Mouse (Mus musculus) frontal cortex, postnatal 25 days (tissue): ENCODE measurements around the gene Mmd.

Experiments
- DNase-seq, 2 experiments: peaks; one replicate each; pipeline ENCODE4 v3.0.0; 2022; ENCODE audit warnings: low spot score in 2 of 2

The Mmd gene

DNA sequence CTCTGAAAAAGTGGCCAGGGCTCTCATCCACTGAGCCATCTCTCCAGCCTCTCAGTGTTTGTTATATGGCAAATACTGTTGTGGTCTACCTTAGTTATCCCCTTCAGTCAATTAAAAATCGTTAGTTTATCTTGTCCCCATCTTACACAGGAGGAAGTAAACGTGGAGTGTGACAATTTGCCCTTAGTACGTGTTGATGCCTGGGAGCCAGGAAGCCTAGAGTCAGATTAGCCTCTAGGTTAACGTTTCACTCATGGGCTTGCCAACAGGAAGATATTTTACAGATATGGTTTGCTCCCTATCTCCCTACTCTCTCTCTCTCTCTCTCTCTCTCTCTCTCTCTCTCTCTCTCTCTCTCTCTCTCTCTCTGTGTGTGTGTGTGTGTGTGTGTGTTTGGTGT lies 33.9 kb downstream of the Mmd start:
- no peak for DNase-seq

DNA sequence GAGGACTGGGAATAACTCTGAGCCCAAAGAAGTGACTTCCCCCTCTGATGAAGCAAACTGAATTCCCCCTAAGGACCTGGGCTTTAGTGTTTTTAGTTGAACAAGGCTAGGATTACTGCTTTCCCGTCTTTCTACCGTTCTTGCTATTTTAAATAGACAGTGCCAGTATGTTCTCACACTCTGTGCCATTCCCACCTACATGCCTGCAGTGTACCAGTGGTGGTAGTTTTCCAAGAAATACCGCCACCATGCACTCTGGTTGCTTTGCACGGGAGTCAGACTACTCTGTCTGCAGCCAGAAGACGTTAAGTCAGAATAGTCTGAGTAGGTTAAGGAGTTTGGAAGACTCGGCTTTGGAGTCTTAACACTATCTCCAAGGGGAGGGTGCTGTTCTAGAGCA lies 34.3 kb downstream of the Mmd start:
- no peak for DNase-seq

DNA sequence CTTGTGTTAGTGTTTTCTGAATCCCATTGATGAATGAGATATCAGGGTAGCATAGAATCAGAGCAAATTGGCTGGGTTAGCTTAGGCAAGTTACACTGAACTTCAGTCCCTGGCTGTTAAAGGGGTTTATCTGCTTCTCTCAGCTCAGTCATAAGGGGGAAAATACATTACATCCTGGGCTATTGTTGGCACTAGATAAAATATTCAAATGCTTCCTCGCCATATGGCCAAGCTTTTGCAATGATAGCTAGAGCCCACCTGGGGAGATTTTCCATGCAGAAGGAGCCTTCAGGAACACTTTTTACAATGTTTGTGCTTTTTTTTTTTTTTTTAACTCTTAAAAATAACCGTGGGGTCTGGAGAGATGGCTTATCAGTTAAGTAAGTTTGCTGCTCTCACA lies 34.8 kb downstream of the Mmd start:
- no peak for DNase-seq

DNA sequence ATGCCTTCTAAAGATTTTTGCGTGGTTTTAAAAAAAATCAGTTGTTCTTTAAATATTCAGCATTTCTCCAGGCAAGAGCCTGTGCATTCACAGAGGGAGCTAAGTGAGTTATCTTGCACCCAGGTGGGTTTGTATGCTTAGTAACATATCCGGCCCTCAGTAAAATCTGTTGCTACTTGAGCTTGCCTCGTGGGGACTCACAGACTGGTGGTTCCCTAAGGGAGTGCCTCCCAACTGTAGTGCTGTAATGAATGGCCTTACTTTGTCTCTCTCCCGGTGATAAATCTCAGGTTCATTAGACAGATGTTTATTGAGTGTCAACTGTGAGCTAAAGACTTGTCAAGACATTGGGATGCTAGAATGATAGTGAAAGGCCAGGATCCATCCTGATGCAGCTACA lies 35.4 kb downstream of the Mmd start:
- no peak for DNase-seq

DNA sequence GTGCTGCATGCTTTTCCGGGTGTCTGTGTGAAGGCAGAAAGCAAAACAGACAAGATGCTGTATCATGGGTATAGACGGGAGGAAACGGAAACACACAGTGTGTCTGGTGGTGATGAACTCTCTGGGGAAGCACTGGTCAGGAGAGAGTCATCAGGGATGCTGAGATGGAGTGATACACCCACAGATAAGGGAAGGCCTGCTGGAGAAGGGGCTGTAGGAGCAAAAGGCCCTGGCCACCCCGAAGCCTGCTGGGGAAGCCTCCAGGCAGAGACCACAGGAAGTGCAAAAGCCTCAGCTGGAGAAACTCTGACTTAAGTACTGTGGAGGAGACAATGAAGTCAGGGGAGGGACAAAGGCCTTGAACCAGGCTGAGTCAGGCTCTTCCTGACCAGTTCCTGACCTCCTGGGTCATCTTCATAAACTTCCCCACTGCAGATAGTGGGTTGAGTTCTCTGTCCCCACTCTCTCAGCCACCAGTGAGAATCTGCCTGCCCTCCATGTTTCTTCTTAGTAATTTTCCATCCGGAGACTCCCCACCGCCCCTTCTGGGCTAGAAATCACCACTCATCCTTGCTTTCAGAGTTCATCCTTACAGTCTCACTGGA lies 37.4 kb downstream of the Mmd start:
- DNase-seq = no peak

DNA sequence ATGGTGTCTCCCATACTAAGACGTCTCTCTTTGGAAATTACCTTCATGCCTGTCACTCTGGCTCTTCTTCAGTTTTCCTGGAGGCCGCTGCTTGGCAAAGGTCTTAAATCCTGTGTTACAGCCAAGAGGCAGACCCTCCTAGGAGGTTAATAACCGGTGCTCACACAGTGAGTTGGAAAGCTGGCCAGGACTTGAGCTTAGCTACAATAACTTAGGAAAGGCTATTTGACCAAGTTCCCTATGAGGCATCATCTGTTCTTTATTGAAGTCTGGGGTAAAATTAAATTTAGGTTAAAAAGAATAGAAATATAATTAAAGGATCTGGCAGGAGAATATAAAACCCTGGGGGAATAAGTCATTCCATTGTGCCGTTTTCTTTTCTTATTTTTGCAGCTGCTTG lies 41.9 kb downstream of the Mmd start:
- no peak for DNase-seq

DNA sequence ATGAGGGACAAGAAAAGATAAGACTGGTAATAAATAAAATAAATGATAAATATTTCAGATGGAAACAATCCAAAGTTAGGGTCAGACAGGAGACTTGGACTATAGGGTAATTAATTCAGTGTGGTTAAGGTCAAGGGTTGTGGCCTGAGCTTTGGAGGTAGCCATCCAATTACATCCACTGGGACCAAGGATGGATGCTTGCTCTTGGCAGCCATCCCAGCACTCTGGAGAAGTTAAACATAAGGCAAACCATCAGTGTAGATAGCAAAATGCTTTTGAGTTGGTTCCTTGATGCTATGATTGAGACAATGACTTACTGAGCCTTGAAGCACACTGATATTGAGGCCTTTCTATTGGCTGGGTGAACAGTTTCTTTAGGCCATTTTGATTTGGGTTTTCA lies 43.5 kb downstream of the Mmd start:
- no peak for DNase-seq

DNA sequence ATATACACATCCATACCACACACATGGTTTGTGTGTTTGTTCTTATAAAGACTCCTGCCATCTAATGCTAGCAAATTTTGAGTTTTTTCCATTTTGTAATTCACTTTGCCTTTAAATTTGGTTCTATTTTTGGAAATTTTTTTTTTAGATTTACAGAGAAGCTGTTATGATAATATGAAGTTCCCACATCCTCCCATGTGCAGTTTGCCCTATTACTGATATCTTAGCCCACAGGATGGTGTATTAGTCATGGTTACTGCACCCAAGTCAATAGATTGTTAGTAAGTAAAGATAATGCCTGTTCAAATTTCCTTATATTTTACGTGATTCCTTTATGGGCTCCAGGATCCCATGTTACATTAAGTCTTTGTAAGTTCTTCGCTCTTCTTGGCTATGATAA lies 45.4 kb downstream of the Mmd start:
- no peak for DNase-seq

DNA sequence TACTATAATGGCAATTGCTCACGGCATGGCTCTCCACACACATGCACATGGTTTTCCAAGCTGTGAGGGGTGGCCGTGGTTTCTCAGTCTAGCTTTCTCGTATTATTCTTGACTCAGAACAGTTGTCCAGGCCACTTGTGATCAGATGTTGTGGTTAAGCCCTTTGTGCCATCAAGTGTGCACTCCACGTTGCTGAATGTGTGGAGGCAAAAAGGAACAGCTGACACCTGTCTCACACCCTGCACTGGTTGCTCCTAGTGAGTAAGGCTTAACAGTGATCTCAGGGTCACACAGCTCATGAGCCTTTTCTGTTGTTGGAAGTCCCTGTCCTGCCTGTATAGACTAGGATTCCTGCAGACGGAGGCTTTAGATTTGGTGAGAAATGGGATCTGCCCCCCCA lies 56.8 kb downstream of the Mmd start:
- DNase-seq = no peak

DNA sequence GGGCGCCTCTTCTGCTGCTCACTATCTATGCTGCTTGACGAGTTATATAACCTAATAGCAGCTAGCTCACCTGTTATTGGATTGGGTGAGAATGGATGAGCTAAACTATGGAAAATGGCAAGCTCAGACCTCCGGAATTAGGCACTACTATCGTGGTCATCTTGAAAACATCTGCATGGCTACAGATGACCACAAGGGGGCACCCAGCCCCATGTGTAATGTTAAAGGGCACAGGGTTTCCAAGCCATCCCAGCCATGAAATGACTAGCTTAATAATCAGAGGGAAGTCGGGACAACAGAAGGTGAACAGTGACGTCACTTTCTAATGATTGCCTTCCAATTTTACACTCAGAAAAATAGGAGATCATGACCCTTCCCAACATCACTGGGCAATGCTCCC lies 57.7 kb downstream of the Mmd start:
- peak in 1 of 2 experiments; percentile 22 for DNase-seq

DNA sequence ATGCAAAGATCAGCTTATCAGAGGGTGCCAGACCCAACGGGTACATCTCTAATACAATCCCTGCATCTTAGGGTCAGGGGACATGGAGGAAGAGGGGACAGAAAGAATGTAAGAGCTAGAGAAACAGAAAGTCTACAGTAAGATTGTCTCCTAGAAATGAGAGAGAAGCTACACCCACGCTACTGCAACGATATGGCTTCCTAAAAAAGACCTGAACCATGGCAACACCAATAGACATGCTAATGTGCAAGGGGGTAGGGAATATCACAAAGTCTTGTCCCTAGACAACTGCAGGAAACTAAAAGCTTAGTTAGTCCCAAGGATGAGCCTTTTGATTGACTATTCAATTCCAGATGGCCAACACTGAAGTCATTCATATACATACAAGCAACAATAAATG lies 65.3 kb downstream of the Mmd start:
- DNase-seq = no peak

DNA sequence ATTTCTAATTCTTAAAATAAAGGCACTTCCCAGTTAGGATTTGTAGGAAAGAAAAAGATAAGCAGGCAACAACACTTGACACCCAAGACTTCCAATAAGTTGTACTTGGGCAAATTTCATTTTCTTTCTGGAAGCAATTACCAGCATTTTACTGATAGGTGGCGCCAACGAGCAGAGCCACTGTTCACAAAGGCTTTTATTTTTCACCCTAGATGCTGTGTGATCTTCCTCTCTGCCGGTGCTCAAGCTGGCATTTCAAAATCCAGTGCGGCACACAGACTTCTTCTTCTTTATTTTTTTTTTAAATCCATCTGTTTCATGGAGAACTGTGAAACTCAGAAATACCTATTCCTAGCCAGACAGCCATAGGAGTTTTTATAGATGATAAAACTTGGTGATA lies 68.2 kb downstream of the Mmd start:
- peak; percentile 43 to 53 for DNase-seq

DNA sequence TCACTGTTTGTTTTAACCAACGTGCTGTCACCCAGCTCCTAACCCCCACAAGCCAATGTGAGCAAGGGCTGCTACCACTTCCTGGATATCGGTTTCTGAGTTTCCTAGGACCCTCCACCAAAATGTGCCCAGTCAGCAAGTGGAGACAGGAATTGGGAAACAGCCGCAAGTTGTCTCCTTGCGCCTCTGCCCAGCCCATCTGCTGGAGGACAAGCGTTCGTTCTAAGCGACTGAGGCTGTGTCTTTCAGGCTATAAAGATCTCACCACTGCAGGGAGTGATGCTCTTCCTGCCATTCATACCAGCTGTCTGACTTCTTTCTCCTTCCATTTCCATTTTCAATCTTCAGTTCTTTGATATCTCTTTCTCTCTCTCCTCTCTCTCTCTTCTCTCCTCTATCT lies 71.7 kb downstream of the Mmd start:
- DNase-seq = no peak

DNA sequence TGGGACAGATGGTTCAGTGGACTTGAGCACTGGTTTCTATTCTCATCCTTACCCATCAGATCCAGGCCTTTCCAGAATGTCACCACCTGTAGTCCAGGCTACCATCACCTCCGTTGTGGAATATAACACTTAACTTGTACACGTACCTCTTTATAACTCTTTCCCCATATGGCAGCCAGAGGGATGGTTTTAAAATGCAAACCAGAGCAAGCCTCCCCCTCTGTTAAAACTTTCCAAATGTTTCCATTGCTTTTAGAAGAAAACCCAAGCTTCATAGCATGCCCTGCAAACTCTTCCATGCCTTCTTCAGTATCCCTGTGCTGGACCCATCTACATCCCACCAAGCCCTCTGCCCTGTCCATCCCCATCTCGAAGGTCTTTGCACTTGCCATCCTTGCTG lies 75.3 kb downstream of the Mmd start:
- DNase-seq = no peak

DNA sequence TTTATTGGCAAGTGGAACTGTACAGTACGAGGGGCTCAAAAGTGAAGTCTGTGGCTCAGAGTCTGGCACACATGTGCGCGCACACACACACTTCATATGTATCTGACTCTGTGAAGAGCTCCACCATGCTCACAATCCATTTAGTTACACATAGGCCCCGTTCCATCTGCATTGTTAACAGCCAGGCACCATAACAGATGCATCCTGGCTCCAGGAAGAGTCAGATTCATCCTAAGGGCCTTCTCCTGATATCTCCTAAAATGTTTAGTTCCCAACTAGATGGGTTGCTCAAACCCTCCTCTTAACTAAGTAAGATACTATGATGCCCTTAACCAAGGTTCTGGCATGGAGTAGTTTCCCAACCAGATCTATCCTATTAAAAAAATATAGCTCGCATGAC lies 76.9 kb downstream of the Mmd start:
- no peak for DNase-seq

DNA sequence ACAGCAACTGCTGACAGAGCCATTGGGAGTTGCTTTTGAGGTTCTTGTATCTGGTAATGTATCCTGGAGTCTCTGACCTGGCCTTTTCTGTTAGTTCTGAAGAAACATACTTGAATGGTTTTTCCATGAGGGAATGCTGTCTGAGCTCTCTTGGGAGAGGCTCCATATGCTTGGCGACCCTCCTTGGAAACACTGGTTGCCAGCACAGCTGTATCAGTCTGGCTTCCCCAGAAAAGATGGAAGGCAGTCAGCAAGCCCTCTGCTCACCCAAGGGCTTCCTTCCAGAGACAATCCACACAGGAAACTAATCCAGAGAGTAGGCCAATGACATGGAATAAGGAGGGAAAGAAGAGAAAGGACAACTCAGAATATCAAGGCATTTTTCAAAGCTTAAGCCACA lies 77.6 kb downstream of the Mmd start:
- DNase-seq = no peak
